Mouse (Mus musculus) E14TG2a.4 (cell line): ENCODE data around the gene Lrrtm4.

Experiments
- CTCF ChIP-seq: conservative IDR thresholded peaks from 2 replicates; pipeline ENCODE4 v1.5.1; 2014; ENCODE audit warnings: low read length
- NANOG ChIP-seq: IDR thresholded peaks from 2 replicates; pipeline ENCODE4 v1.6.1; 2014; ENCODE audit warnings: borderline replicate concordance, low read length, mixed read lengths
- POU5F1 ChIP-seq: IDR thresholded peaks from 2 replicates; pipeline ENCODE4 v1.6.1; 2014; ENCODE audit warnings: low read length, borderline replicate concordance

- TF ChIP-seq CTCF, result no peak
- TF ChIP-seq NANOG, result no peak
- TF ChIP-seq POU5F1, result no peak
These were observed 168.1 kb downstream of the Lrrtm4 start for GRCm38 (mm10) chr6:80186791-80187190.
